Mouse (Mus musculus): ENCODE results near the gene Cyb5b. TPM values are rescaled to one million over a fixed set of nuclear protein-coding genes. Genes with fewer than 3 reads are reported as not detected.

Gene Cyb5b
- polyA plus RNA-seq, 1 experiment from 2014 or later = 177 TPM

- H3K27me3 ChIP-seq (ENCODE audit: control insufficient read depth, insufficient read depth, low read length) = no peaks in the 10 kb centered on the region; the same call in 1 of the 2 replicates
- peaks cover 3% of the 10 kb centered on the region; the same call in 1 of the 2 replicates for H3K4me1 ChIP-seq (ENCODE audit: control insufficient read depth, insufficient read depth, low read length)
- H3K27ac ChIP-seq (ENCODE audit: low read depth, low read length) = no peak overlapping the region
- no peaks in the 10 kb centered on the region for H3K9me3 ChIP-seq (ENCODE audit: control insufficient read depth, low read length)
- no peak overlapping the region for H3K4me3 ChIP-seq (ENCODE audit: low read depth, low read length)
- ATAC-seq (ENCODE audit: low FRiP score) (no peak), DNase-seq (ENCODE audit: low spot score, missing footprints) (peak; percentile 75)
- no peak overlapping the region for H3K4me2 ChIP-seq
- WGBS = 72% methylated on average over 19 of the region's 19 CpGs
- H3K36me3 ChIP-seq (ENCODE audit: control insufficient read depth, insufficient read depth, low read length) = no peaks in the 10 kb centered on the region
- H3K9ac ChIP-seq (ENCODE audit: low read length) = no peak overlapping the region
Observed at GRCm38 (mm10) chr8:107114150-107115007, 36.1 kb upstream of the Cyb5b start.

- H3K9me3 ChIP-seq (ENCODE audit: control insufficient read depth, low read length) = no peaks in the 10 kb centered on the region
- peaks cover 3% of the 10 kb centered on the region; the same call in 1 of the 2 replicates for H3K4me1 ChIP-seq (ENCODE audit: control insufficient read depth, insufficient read depth, low read length)
- 88% methylated on average over 10 of the region's 10 CpGs for WGBS
- H3K27ac ChIP-seq (ENCODE audit: low read depth, low read length) = no peak overlapping the region
- no peak overlapping the region for H3K9ac ChIP-seq (ENCODE audit: low read length)
- DNase-seq (ENCODE audit: low spot score, missing footprints) (peak; percentile 77), ATAC-seq (ENCODE audit: low FRiP score) (no peak)
- no peak overlapping the region for H3K4me3 ChIP-seq (ENCODE audit: low read depth, low read length)
- H3K4me2 ChIP-seq = no peak overlapping the region
- no peaks in the 10 kb centered on the region; the same call in 1 of the 2 replicates for H3K27me3 ChIP-seq (ENCODE audit: control insufficient read depth, insufficient read depth, low read length)
- H3K36me3 ChIP-seq (ENCODE audit: control insufficient read depth, insufficient read depth, low read length) = no peaks in the 10 kb centered on the region
Observed at GRCm38 (mm10) chr8:107115008-107115320, 35.5 kb upstream of the Cyb5b start.

- H3K9ac ChIP-seq (ENCODE audit: low read length) = no peak overlapping the region
- ATAC-seq (ENCODE audit: low FRiP score) (0 out of 2 replicates have a peak, but pooled peaks have one; percentile 50), DNase-seq (ENCODE audit: low spot score, missing footprints) (peak; percentile 94)
- 18% methylated on average over 11 of the region's 11 CpGs for WGBS
- no peak overlapping the region for H3K27ac ChIP-seq (ENCODE audit: low read depth, low read length)
- H3K27me3 ChIP-seq (ENCODE audit: control insufficient read depth, insufficient read depth, low read length) = no peaks in the 10 kb centered on the region; the same call in 1 of the 2 replicates
- H3K36me3 ChIP-seq (ENCODE audit: control insufficient read depth, insufficient read depth, low read length) = no peaks in the 10 kb centered on the region
- no peaks in the 10 kb centered on the region for H3K9me3 ChIP-seq (ENCODE audit: control insufficient read depth, low read length)
- no peak overlapping the region for H3K4me3 ChIP-seq (ENCODE audit: low read depth, low read length)
- H3K4me1 ChIP-seq (ENCODE audit: control insufficient read depth, insufficient read depth, low read length) = peaks cover 3% of the 10 kb centered on the region; the same call in 1 of the 2 replicates
- no peak overlapping the region for H3K4me2 ChIP-seq
Observed at GRCm38 (mm10) chr8:107116023-107116422, 34.4 kb upstream of the Cyb5b start.

- DNase-seq (ENCODE audit: low spot score, missing footprints) (peak; percentile 60), ATAC-seq (ENCODE audit: low FRiP score) (no peak)
- no peaks in the 10 kb centered on the region for H3K9me3 ChIP-seq (ENCODE audit: control insufficient read depth, low read length)
- H3K9ac ChIP-seq (ENCODE audit: low read length) = no peak overlapping the region
- no peak overlapping the region for H3K27ac ChIP-seq (ENCODE audit: low read depth, low read length)
- no peak overlapping the region for H3K4me3 ChIP-seq (ENCODE audit: low read depth, low read length)
- no peaks in the 10 kb centered on the region; the same call in 1 of the 2 replicates for H3K27me3 ChIP-seq (ENCODE audit: control insufficient read depth, insufficient read depth, low read length)
- peaks cover 3% of the 10 kb centered on the region; the same call in 1 of the 2 replicates for H3K4me1 ChIP-seq (ENCODE audit: control insufficient read depth, insufficient read depth, low read length)
- H3K36me3 ChIP-seq (ENCODE audit: control insufficient read depth, insufficient read depth, low read length) = no peaks in the 10 kb centered on the region
- no peak overlapping the region for H3K4me2 ChIP-seq
- WGBS = 66% methylated on average over 2 of the region's 2 CpGs
Observed at GRCm38 (mm10) chr8:107117019-107117418, 33.4 kb upstream of the Cyb5b start.

- Histone ChIP-seq H3K9me3 (ENCODE audit: control insufficient read depth, low read length) (no peaks in the 10 kb centered on the region), H3K27me3 (ENCODE audit: control insufficient read depth, insufficient read depth, low read length) (no peaks in the 10 kb centered on the region; the same call in 1 of the 2 replicates), H3K9ac (ENCODE audit: low read length) (no peak overlapping the region), H3K4me1 (ENCODE audit: control insufficient read depth, insufficient read depth, low read length) (peaks cover 13% of the 10 kb centered on the region), H3K4me2 (no peak overlapping the region), H3K4me3 (ENCODE audit: low read depth, low read length) (no peak overlapping the region), H3K36me3 (ENCODE audit: control insufficient read depth, insufficient read depth, low read length) (no peaks in the 10 kb centered on the region), H3K27ac (ENCODE audit: low read depth, low read length) (no peak overlapping the region)
- 71% methylated on average over 7 of the region's 7 CpGs for WGBS
- DNase-seq (ENCODE audit: low spot score, missing footprints) (no peak), ATAC-seq (ENCODE audit: low FRiP score) (no peak)
Observed at GRCm38 (mm10) chr8:107118803-107119233, 31.6 kb upstream of the Cyb5b start.

- H3K4me1 ChIP-seq (ENCODE audit: control insufficient read depth, insufficient read depth, low read length) = peaks cover 15% of the 10 kb centered on the region
- H3K4me2 ChIP-seq = no peak overlapping the region
- DNase-seq (ENCODE audit: low spot score, missing footprints) (peak; percentile 37), ATAC-seq (ENCODE audit: low FRiP score) (no peak)
- 78% methylated on average over 9 of the region's 9 CpGs for WGBS
- H3K9me3 ChIP-seq (ENCODE audit: control insufficient read depth, low read length) = no peaks in the 10 kb centered on the region
- no peak overlapping the region for H3K27ac ChIP-seq (ENCODE audit: low read depth, low read length)
- no peak overlapping the region for H3K9ac ChIP-seq (ENCODE audit: low read length)
- no peak overlapping the region for H3K4me3 ChIP-seq (ENCODE audit: low read depth, low read length)
- H3K27me3 ChIP-seq (ENCODE audit: control insufficient read depth, insufficient read depth, low read length) = no peaks in the 10 kb centered on the region; the same call in 1 of the 2 replicates
- no peaks in the 10 kb centered on the region for H3K36me3 ChIP-seq (ENCODE audit: control insufficient read depth, insufficient read depth, low read length)
Observed at GRCm38 (mm10) chr8:107119412-107119811, 31.0 kb upstream of the Cyb5b start.

- DNase-seq (ENCODE audit: low spot score, missing footprints) = peak; percentile 70
- H3K9ac ChIP-seq (ENCODE audit: low read length) = no peak overlapping the region
- H3K36me3 ChIP-seq (ENCODE audit: control insufficient read depth, insufficient read depth, low read length) = no peaks in the 10 kb centered on the region
- H3K27me3 ChIP-seq (ENCODE audit: control insufficient read depth, insufficient read depth, low read length) = no peaks in the 10 kb centered on the region; the same call in 1 of the 2 replicates
- no peak overlapping the region for H3K27ac ChIP-seq (ENCODE audit: low read depth, low read length)
- peaks cover 15% of the 10 kb centered on the region for H3K4me1 ChIP-seq (ENCODE audit: control insufficient read depth, insufficient read depth, low read length)
- H3K4me3 ChIP-seq (ENCODE audit: low read depth, low read length) = no peak overlapping the region
- no peaks in the 10 kb centered on the region for H3K9me3 ChIP-seq (ENCODE audit: control insufficient read depth, low read length)
- H3K4me2 ChIP-seq = no peak overlapping the region
- ATAC-seq (ENCODE audit: low FRiP score) = no peak
Observed at GRCm38 (mm10) chr8:107120806-107121205, 29.6 kb upstream of the Cyb5b start.

GRCm38 (mm10) chr8:107121681-107122291, 28.7 kb upstream of the Cyb5b start:
- H3K4me2 ChIP-seq = no peak overlapping the region
- H3K4me3 ChIP-seq (ENCODE audit: low read depth, low read length) = no peak overlapping the region
- H3K36me3 ChIP-seq (ENCODE audit: control insufficient read depth, insufficient read depth, low read length) = no peaks in the 10 kb centered on the region
- DNase-seq (ENCODE audit: low spot score, missing footprints) (no peak), ATAC-seq (ENCODE audit: low FRiP score) (no peak)
- H3K27me3 ChIP-seq (ENCODE audit: control insufficient read depth, insufficient read depth, low read length) = no peaks in the 10 kb centered on the region; the same call in 1 of the 2 replicates
- H3K4me1 ChIP-seq (ENCODE audit: control insufficient read depth, insufficient read depth, low read length) = peaks cover 15% of the 10 kb centered on the region
- WGBS = 92% methylated on average over 7 of the region's 7 CpGs
- H3K9me3 ChIP-seq (ENCODE audit: control insufficient read depth, low read length) = no peaks in the 10 kb centered on the region
- no peak overlapping the region for H3K9ac ChIP-seq (ENCODE audit: low read length)
- H3K27ac ChIP-seq (ENCODE audit: low read depth, low read length) = no peak overlapping the region

GRCm38 (mm10) chr8:107123063-107123614, 27.3 kb upstream of the Cyb5b start:
- H3K9me3 ChIP-seq (ENCODE audit: control insufficient read depth, low read length) = no peaks in the 10 kb centered on the region
- H3K4me2 ChIP-seq = no peak overlapping the region; the same call in 1 of the 2 replicates
- peaks cover 15% of the 10 kb centered on the region for H3K4me1 ChIP-seq (ENCODE audit: control insufficient read depth, insufficient read depth, low read length)
- DNase-seq (ENCODE audit: low spot score, missing footprints) = peak; percentile 91
- peak overlapping the region; percentile 52 for H3K27ac ChIP-seq (ENCODE audit: low read depth, low read length)
- no peak overlapping the region for H3K4me3 ChIP-seq (ENCODE audit: low read depth, low read length)
- H3K36me3 ChIP-seq (ENCODE audit: control insufficient read depth, insufficient read depth, low read length) = no peaks in the 10 kb centered on the region
- WGBS = 20% methylated on average over 9 of the region's 9 CpGs
- no peaks in the 10 kb centered on the region; the same call in 1 of the 2 replicates for H3K27me3 ChIP-seq (ENCODE audit: control insufficient read depth, insufficient read depth, low read length)
- H3K9ac ChIP-seq (ENCODE audit: low read length) = no peak overlapping the region; the same call in 1 of the 2 replicates
- peak; percentile 85 for ATAC-seq (ENCODE audit: low FRiP score)

Data from midbrain, embryonic 11.5 days (tissue).